Mouse (Mus musculus) forebrain, embryonic 15.5 days (tissue): ENCODE measurements around the gene Tax1bp3. TPM values are rescaled to one million over a fixed set of nuclear protein-coding genes. Genes with fewer than 3 reads are reported as not detected.
A peak's percentile ranks its signal among the peaks of the same experiment; 100 is the strongest.

Source experiments
- ATAC-seq: fragments of 200-750 bp; cut with Nextera tagmentation; replicated peaks from 2 replicates; pipeline ENCODE4 v1.8.0; 2017; ENCODE audit warnings: mild to moderate bottlenecking, moderate TSS enrichment, moderate library complexity
- H3K27ac ChIP-seq: fragments of 300-500 bp; sonication (generic); replicated peaks from 2 replicates; pipeline ENCODE4 v1.5.1; 2015; ENCODE audit warnings: mild to moderate bottlenecking, inconsistent platforms
- H3K27me3 ChIP-seq: fragments of 300-500 bp; sonication (generic); 2 replicates; pipeline ENCODE4 v1.6.1; 2015; ENCODE audit warnings: inconsistent platforms
- H3K36me3 ChIP-seq: fragments of 300-500 bp; sonication (generic); 2 replicates; pipeline ENCODE4 v1.6.1; 2015; ENCODE audit warnings: mild to moderate bottlenecking, inconsistent platforms
- H3K4me1 ChIP-seq: fragments of 300-500 bp; sonication (generic); 2 replicates; pipeline ENCODE4 v1.6.1; 2015; ENCODE audit warnings: inconsistent platforms
- H3K4me2 ChIP-seq: fragments of 300-500 bp; sonication (generic); replicated peaks from 2 replicates; pipeline ENCODE4 v1.6.1; 2015; ENCODE audit warnings: mild to moderate bottlenecking, inconsistent platforms
- H3K4me3 ChIP-seq: fragments of 300-500 bp; sonication (generic); 2 replicates; pipeline ENCODE4 v1.5.1; 2015; ENCODE audit warnings: mild to moderate bottlenecking, inconsistent platforms
- H3K9ac ChIP-seq: fragments of 300-500 bp; sonication (generic); replicated peaks from 2 replicates; pipeline ENCODE4 v1.6.1; 2015; ENCODE audit warnings: mild to moderate bottlenecking, inconsistent platforms
- H3K9me3 ChIP-seq: fragments of 300-500 bp; sonication (generic); 2 replicates; pipeline ENCODE4 v1.6.1; 2016; ENCODE audit warnings: inconsistent platforms
- WGBS: fragments of 180-500 bp; shearing (Covaris S2); methylation state at CpG from one replicate; pipeline ENCODE4 v1.1.7; 2015; ENCODE audit warnings: mixed read lengths; 5-methylcytosine and 5-hydroxymethylcytosine counted together
- polyA plus RNA-seq: library from polyadenylated mRNA; unstranded; fragments of >200 nt; fragmentation: Nextera tagmentation; extraction: Ambion mirVana; gene quantifications from 2 replicates; pipeline ENCODE4 v1.2.1, GENCODE M21; 2015

Tax1bp3 gene
- polyA plus RNA-seq, 1 experiment from 2014 or later = 172 TPM

- Histone ChIP-seq H3K4me2 (peak overlapping the region; percentile 62), H3K4me1 (peaks cover 34% of the 10 kb centered on the region), H3K27ac (peak overlapping the region; percentile 86), H3K4me3 (peak overlapping the region; percentile 69), H3K9ac (peak overlapping the region; percentile 82), H3K27me3 (no peaks in the 10 kb centered on the region), H3K9me3 (no peaks in the 10 kb centered on the region), H3K36me3 (peaks cover 14% of the 10 kb centered on the region)
- ATAC-seq = no peak
- WGBS = 7% methylated on average over 2 of the region's 2 CpGs
Measured at GRCm38 (mm10) chr11:73177895-73178294, 1.0 kb downstream of the Tax1bp3 start.

GRCm38 (mm10) chr11:73185872-73186615, 9.2 kb downstream of the Tax1bp3 start:
- Histone ChIP-seq H3K4me1 (no peaks in the 10 kb centered on the region), H3K9ac (no peak overlapping the region), H3K4me3 (no peak overlapping the region), H3K27me3 (no peaks in the 10 kb centered on the region), H3K27ac (no peak overlapping the region), H3K36me3 (peaks cover 67% of the 10 kb centered on the region), H3K9me3 (no peaks in the 10 kb centered on the region), H3K4me2 (no peak overlapping the region)
- WGBS = 94% methylated on average over 10 of the region's 10 CpGs
- no peak for ATAC-seq

GRCm38 (mm10) chr11:73187231-73187630, 10.3 kb downstream of the Tax1bp3 start:
- ATAC-seq = no peak
- Histone ChIP-seq H3K27me3 (no peaks in the 10 kb centered on the region), H3K9ac (no peak overlapping the region), H3K4me1 (no peaks in the 10 kb centered on the region), H3K27ac (no peak overlapping the region), H3K4me2 (no peak overlapping the region), H3K4me3 (no peak overlapping the region), H3K9me3 (no peaks in the 10 kb centered on the region), H3K36me3 (peaks cover 69% of the 10 kb centered on the region)
- WGBS = 85% methylated on average over 6 of the region's 6 CpGs

- H3K4me1 ChIP-seq = peaks cover 15% of the 10 kb centered on the region
- H3K9me3 ChIP-seq = no peaks in the 10 kb centered on the region
- H3K4me2 ChIP-seq = no peak overlapping the region
- no peak for ATAC-seq
- no peaks in the 10 kb centered on the region for H3K27me3 ChIP-seq
- no peak overlapping the region for H3K9ac ChIP-seq
- no peak overlapping the region for H3K27ac ChIP-seq
- peaks cover 43% of the 10 kb centered on the region for H3K36me3 ChIP-seq
- H3K4me3 ChIP-seq = no peak overlapping the region
- 85% methylated on average over 6 of the region's 6 CpGs for WGBS
Measured at GRCm38 (mm10) chr11:73193047-73193446, 16.2 kb downstream of the Tax1bp3 start.

- Histone ChIP-seq H3K27me3 (no peaks in the 10 kb centered on the region), H3K4me3 (no peak overlapping the region), H3K9me3 (no peaks in the 10 kb centered on the region), H3K36me3 (peaks cover 30% of the 10 kb centered on the region), H3K4me1 (peaks cover 20% of the 10 kb centered on the region), H3K4me2 (no peak overlapping the region), H3K9ac (no peak overlapping the region), H3K27ac (no peak overlapping the region)
- ATAC-seq = no peak
- 66% methylated on average over 2 of the region's 2 CpGs for WGBS
Measured at GRCm38 (mm10) chr11:73194444-73194843, 17.6 kb downstream of the Tax1bp3 start.

- Histone ChIP-seq H3K4me3 (peak overlapping the region; percentile 73), H3K4me2 (peak overlapping the region; percentile 96), H3K27me3 (no peaks in the 10 kb centered on the region), H3K9me3 (no peaks in the 10 kb centered on the region), H3K27ac (no peak overlapping the region), H3K36me3 (peaks cover 6% of the 10 kb centered on the region; the same call in 1 of the 2 replicates), H3K9ac (peak overlapping the region; percentile 61), H3K4me1 (peaks cover 28% of the 10 kb centered on the region)
- no peak for ATAC-seq
- WGBS = 8% methylated on average over 1 of the region's 1 CpGs
Measured at GRCm38 (mm10) chr11:73198190-73198589, 21.3 kb downstream of the Tax1bp3 start.

- peak within 1 kb of the TSS; percentile 96 for H3K4me2 ChIP-seq
- no peaks in the 10 kb centered on the region for H3K9me3 ChIP-seq
- 0 out of 2 replicates have a peak within 1 kb of the TSS, but pooled peaks have one; percentile 25 for H3K27ac ChIP-seq
- H3K36me3 ChIP-seq = peaks cover 6% of the 10 kb centered on the region; the same call in 1 of the 2 replicates
- peak; percentile 96 for ATAC-seq
- WGBS = 1% methylated on average over 22 of the region's 22 CpGs
- peak within 1 kb of the TSS; percentile 61 for H3K9ac ChIP-seq
- H3K27me3 ChIP-seq = no peaks in the 10 kb centered on the region
- peaks cover 28% of the 10 kb centered on the region for H3K4me1 ChIP-seq
- H3K4me3 ChIP-seq = peak within 1 kb of the TSS; percentile 73
Measured at GRCm38 (mm10) chr11:73198603-73199229, 21.8 kb downstream of the Tax1bp3 start, which contains the start of gene Ctns. Gene Ctns, minus strand, starts transcription at chr11:73199042.

- H3K4me3 ChIP-seq = peak within 1 kb of the TSS; percentile 73
- ATAC-seq = peak; percentile 97
- peak within 1 kb of the TSS; percentile 61 for H3K9ac ChIP-seq
- H3K4me1 ChIP-seq = peaks cover 28% of the 10 kb centered on the region
- peaks cover 6% of the 10 kb centered on the region; the same call in 1 of the 2 replicates for H3K36me3 ChIP-seq
- no peaks in the 10 kb centered on the region for H3K9me3 ChIP-seq
- WGBS = 1% methylated on average over 32 of the region's 32 CpGs
- no peaks in the 10 kb centered on the region for H3K27me3 ChIP-seq
- peak within 1 kb of the TSS; percentile 96 for H3K4me2 ChIP-seq
- H3K27ac ChIP-seq = 0 out of 2 replicates have a peak within 1 kb of the TSS, but pooled peaks have one; percentile 25
Measured at GRCm38 (mm10) chr11:73199230-73199712, 22.4 kb downstream of the Tax1bp3 start, which contains the start of gene Shpk. Gene Shpk, plus strand, starts transcription at chr11:73199460.

- ATAC-seq = no peak
- H3K36me3 ChIP-seq = peaks cover 6% of the 10 kb centered on the region; the same call in 1 of the 2 replicates
- no peaks in the 10 kb centered on the region for H3K27me3 ChIP-seq
- H3K27ac ChIP-seq = no peak overlapping the region
- H3K4me2 ChIP-seq = peak overlapping the region; percentile 96
- 5% methylated on average over 12 of the region's 12 CpGs for WGBS
- peak overlapping the region; percentile 73 for H3K4me3 ChIP-seq
- H3K9ac ChIP-seq = peak overlapping the region; percentile 61
- no peaks in the 10 kb centered on the region for H3K9me3 ChIP-seq
- H3K4me1 ChIP-seq = peaks cover 28% of the 10 kb centered on the region
Measured at GRCm38 (mm10) chr11:73199879-73200278, 23.0 kb downstream of the Tax1bp3 start.

- Histone ChIP-seq H3K4me2 (no peak overlapping the region), H3K27me3 (no peaks in the 10 kb centered on the region), H3K36me3 (no peaks in the 10 kb centered on the region), H3K9ac (no peak overlapping the region), H3K27ac (no peak overlapping the region), H3K4me3 (no peak overlapping the region), H3K9me3 (no peaks in the 10 kb centered on the region), H3K4me1 (peaks cover 28% of the 10 kb centered on the region)
- WGBS = 63% methylated on average over 2 of the region's 2 CpGs
- ATAC-seq = no peak
Measured at GRCm38 (mm10) chr11:73201021-73201420, 24.1 kb downstream of the Tax1bp3 start.

- Histone ChIP-seq H3K4me1 (peaks cover 27% of the 10 kb centered on the region), H3K4me2 (no peak overlapping the region), H3K9ac (no peak overlapping the region), H3K27ac (no peak overlapping the region), H3K36me3 (no peaks in the 10 kb centered on the region), H3K4me3 (no peak overlapping the region), H3K9me3 (no peaks in the 10 kb centered on the region), H3K27me3 (no peaks in the 10 kb centered on the region)
- WGBS = 36% methylated on average over 4 of the region's 4 CpGs
- ATAC-seq = no peak
Measured at GRCm38 (mm10) chr11:73201597-73201996, 24.7 kb downstream of the Tax1bp3 start.

GRCm38 (mm10) chr11:73203895-73204294, 27.0 kb downstream of the Tax1bp3 start:
- ATAC-seq = no peak
- Histone ChIP-seq H3K9me3 (no peaks in the 10 kb centered on the region), H3K27me3 (no peaks in the 10 kb centered on the region), H3K4me3 (no peak overlapping the region), H3K4me2 (no peak overlapping the region), H3K36me3 (no peaks in the 10 kb centered on the region), H3K27ac (no peak overlapping the region), H3K4me1 (peaks cover 7% of the 10 kb centered on the region), H3K9ac (no peak overlapping the region)
- WGBS = 85% methylated on average over 8 of the region's 8 CpGs
